Mouse (Mus musculus): ENCODE measurements around the gene Ogdh. TPM values are rescaled to one million over a fixed set of nuclear protein-coding genes. Genes with fewer than 3 reads are reported as not detected.

The Ogdh gene
- 156 and 160 TPM in 2 replicates for polyA plus RNA-seq (2012; rRNA removed)

DNA sequence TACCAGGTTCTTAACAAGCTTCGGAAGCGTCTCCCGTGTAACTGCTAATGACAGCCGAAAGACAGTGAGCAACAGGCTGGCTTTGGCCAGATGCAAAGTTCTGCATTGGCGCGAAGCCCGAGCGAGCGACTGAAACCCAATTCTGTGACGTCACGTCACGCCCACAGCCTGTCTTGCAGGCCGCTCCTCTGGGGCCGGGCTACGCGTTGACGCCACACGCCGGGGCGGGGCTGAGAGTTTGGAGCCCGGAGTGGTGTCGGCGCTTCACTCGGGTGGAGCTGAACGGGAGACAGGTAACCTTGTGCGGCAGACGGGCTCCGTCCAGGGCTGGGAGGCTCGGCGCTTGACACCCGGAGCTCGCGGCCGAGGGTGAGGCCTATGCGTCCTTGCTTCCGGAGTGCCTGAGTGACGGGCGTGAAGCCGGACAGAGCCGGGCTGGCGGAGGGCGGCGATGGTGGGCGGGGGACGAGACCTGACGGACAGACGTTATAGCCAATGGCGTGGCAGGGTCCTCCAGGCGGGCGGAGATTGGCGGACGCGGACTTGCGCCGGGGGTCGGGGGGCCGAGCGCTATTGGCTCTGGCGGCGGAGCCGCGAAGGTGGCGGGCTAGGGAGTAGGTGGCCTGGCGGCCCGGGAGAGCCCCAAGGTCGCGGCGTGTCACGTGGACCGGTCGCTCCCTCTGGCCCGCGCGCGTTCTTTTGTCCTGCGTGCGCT is at the start of gene Ogdh:
Ogdh (plus strand) TSS at position 233 of the 715 bp plus-strand sequence.

DNA sequence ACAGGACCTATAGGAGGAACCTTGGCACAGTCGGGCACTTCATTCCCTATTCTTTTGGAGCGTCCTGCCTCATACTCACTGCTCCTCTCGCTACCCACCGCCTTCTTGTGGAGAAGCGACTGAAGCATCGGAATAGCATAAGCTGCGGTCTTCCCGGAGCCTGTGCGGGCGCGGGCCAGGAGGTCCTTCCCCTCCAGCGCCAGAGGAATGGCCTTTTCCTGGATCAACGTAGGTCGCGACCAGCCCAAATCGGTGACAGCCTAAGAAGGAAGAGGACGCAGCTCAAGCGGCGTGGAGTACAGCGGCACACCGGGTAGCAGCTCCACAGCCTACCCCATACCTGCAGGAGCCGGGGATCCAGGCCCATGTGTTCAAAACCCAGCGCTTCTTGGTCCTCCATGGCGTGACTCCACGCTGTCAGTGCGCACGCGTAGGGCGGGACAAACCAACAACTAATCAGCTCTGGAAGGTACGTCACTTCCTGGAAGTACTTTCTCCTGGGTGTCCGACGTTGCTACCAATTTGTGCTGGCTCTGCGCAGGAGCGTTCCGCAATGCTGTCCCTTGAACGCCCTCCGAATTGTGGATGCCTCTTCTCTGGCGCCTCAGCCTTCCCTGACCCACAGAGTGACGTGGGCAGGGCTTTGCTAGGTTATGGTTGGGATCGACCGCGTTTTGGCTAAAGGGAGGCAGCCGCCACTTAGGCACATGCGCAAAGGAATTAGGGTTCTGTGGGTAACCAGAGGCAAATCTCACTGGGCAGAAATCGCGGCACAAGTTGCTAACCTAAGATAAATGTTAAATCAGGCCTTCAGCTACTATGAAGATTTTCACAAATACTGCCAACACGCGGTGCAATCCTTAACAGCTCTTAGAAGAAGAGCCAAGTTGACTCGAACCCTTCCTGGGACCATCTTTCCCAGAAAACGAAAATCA is 23.8 kb upstream of the Ogdh start, which contains the start of gene Ddx56:
Ddx56 (minus strand) TSS at position 453 of the 935 bp plus-strand sequence.

DNA sequence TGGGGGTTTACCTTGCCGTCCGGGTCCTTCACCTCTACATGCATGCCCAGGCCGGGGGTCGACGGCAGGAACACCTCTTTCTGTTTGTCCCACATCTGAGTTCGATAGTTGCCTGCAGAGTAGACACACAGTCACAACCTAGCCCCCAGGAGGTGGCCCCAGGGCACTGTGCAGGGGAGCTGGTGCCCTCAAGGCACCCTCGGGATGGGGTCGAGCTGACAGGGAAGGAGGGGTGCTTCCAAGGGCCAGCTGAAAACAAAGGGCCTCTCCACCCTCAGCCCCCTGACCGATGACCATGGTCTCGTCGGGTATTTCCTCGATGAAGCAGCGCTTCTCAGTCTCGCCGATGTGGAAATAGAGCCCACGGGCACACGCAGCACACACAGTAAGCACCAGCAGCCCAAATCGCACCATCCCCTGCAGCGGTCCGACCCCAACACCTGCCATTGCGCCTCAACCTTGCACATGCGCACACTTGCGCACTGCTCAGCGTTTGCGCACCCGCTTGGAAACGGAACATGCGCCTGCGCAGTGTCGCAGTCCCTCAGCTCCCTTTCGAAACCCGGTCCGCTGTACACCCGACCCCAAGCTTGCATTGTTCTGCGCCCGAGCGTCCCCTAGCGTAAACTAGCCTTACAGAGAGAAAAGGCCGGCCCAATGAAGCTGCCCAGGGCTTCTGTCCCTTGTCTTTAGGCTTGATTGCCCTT is 16.9 kb upstream of the Ogdh start, which contains the start of gene Tmed4:
Tmed4 (minus strand) TSS at position 484 of the 707 bp plus-strand sequence.

DNA sequence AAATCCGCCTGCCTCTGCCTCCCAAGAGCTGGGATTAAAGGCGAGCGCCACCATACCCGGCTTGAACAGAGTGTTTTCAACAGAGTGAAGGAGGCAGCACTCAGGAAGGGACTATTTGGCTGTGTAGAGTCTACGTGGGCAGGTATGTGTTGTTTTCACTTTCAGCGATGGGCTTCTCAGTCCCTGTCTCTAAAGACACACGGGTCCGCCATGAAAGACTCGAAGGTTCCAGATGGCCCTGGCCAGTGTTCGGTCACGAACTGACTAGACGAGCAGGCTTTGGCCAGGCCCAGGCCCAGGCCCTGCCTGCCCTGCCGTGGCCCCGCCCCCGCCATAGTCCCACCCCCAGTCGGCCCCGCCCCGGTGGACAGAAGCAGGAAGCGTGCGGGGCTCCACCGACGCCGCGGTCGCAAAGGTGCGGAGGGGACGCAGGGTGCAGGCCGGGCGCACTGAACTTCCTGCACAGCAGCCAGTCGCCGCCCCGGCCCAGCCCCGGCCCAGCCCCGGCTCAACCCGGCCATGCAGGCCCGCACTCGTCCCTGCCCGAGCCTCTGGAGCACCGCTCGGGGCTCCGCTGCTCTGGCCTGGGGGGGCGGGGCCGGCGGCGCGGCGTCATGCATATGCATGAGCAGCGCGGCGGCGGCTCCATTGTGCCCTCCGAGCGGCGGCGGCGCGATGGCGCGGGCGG is 97.4 kb downstream of the Ogdh start, which contains the start of gene Zmiz2:
Zmiz2 (plus strand) TSS at position 349 of the 688 bp plus-strand sequence.

Other genes starting within 250 kb of the Ogdh start
- gene Camk2b, start 225.3 kb upstream of the Ogdh start, polyA plus RNA-seq (2012; rRNA removed) = 9.8 and 22.2 TPM in 2 replicates
- 0.08 and 0.24 TPM in 2 replicates for gene A730071L15Rik, start 91.6 kb upstream of the Ogdh start, polyA plus RNA-seq (2012; rRNA removed)
- 19.7 and 23.5 TPM in 2 replicates for gene Nudcd3, start 91.2 kb upstream of the Ogdh start, polyA plus RNA-seq (2012; rRNA removed)
- 0.31 and 0.70 TPM in 2 replicates for gene Npc1l1, start 61.5 kb upstream of the Ogdh start, polyA plus RNA-seq (2012; rRNA removed)
- gene Ddx56, start 23.9 kb upstream of the Ogdh start, polyA plus RNA-seq (2012; rRNA removed) = 17.5 and 19.0 TPM in 2 replicates
- 70.2 and 91.4 TPM in 2 replicates for gene Tmed4, start 16.8 kb upstream of the Ogdh start, polyA plus RNA-seq (2012; rRNA removed)
- 60.2 and 84.5 TPM in 2 replicates for gene Zmiz2, start 97.4 kb downstream of the Ogdh start, polyA plus RNA-seq (2012; rRNA removed)
- 308 and 324 TPM in 2 replicates for gene Ppia, start 123.8 kb downstream of the Ogdh start, polyA plus RNA-seq (2012; rRNA removed)
- gene H2afv, start 152.8 kb downstream of the Ogdh start, polyA plus RNA-seq (2012; rRNA removed) = 50.9 and 59.6 TPM in 2 replicates
- 10.4 and 10.8 TPM in 2 replicates for gene Purb, start 184.3 kb downstream of the Ogdh start, polyA plus RNA-seq (2012; rRNA removed)
- 9.3 and 9.6 TPM in 2 replicates for gene Myo1g, start 229.3 kb downstream of the Ogdh start, polyA plus RNA-seq (2012; rRNA removed)

Data from colon, adult 2 months (tissue).